In genomic region chr2:91069306-91070000, GRCm38 (mm10) we compare ENCODE assay signal across 8 mouse cellular contexts. TPM values are rescaled to one million over a fixed set of nuclear protein-coding genes. Genes with fewer than 3 reads are reported as not detected.
DNase-seq lines count a peak whose midpoint lies in the region; ATAC-seq and TF ChIP-seq lines count a peak whose summit lies in the region.

No protein-coding gene starts in this region.

- peak overlapping the region; percentile 53 for H3K27ac ChIP-seq in MEL (ENCODE audit: control insufficient read depth, low read depth, low read length)
- H3K27ac ChIP-seq in forebrain, postnatal 0 days (ENCODE audit: low read depth, low read length), result peak overlapping the region; percentile 70
- peak overlapping the region; percentile 93 for H3K27ac ChIP-seq in limb, embryonic 15.5 days
- peak overlapping the region; percentile 88 for H3K27ac ChIP-seq in neural tube, embryonic 15.5 days (replicated peaks)

- H3K27me3 ChIP-seq in MEL (ENCODE audit: control insufficient read depth in 1 of 2, insufficient read depth in 2 of 2, low read length in 2 of 2), result no peaks in the 10 kb centered on the region
- no peaks in the 10 kb centered on the region for H3K27me3 ChIP-seq in forebrain, postnatal 0 days (ENCODE audit: insufficient read depth, low read length)
- no peaks in the 10 kb centered on the region for H3K27me3 ChIP-seq in limb, embryonic 15.5 days
- no peaks in the 10 kb centered on the region for H3K27me3 ChIP-seq in neural tube, embryonic 15.5 days (replicated peaks)

- H3K4me1 ChIP-seq in MEL (ENCODE audit: control insufficient read depth in 1 of 2, insufficient read depth in 2 of 2, low read length in 2 of 2), result peaks cover 0 to 6% of the 10 kb centered on the region in 2 experiments; a peak in 3 of 4 replicates
- peaks cover 18% of the 10 kb centered on the region for H3K4me1 ChIP-seq in forebrain, postnatal 0 days (ENCODE audit: insufficient read depth)
- peaks cover 25% of the 10 kb centered on the region for H3K4me1 ChIP-seq in limb, embryonic 15.5 days
- H3K4me1 ChIP-seq in neural tube, embryonic 15.5 days, result peaks cover 30% of the 10 kb centered on the region

- peak; percentile 38 for DNase-seq in embryo, embryonic 11 days
- DNase-seq in embryo, embryonic 10 days (ENCODE audit: low spot score), result no peak
- DNase-seq in MEL (ENCODE audit: low read depth, low spot score), result peak; percentile 57
- DNase-seq in forebrain, postnatal 0 days, result no peak
- DNase-seq in yolk sac, embryonic 10.5 days (ENCODE audit: low spot score), result no peak
- DNase-seq in gastrocnemius, postnatal 36 days, result no peak

- peaks cover 0 to 8% of the 10 kb centered on the region in 2 experiments; a peak in 2 of 4 replicates for H3K36me3 ChIP-seq in MEL (ENCODE audit: control insufficient read depth in 1 of 2, insufficient read depth in 2 of 2, low read length in 2 of 2)
- peaks cover 8% of the 10 kb centered on the region for H3K36me3 ChIP-seq in forebrain, postnatal 0 days (ENCODE audit: insufficient read depth)
- H3K36me3 ChIP-seq in limb, embryonic 15.5 days, result peaks cover 29% of the 10 kb centered on the region
- H3K36me3 ChIP-seq in neural tube, embryonic 15.5 days, result peaks cover 12% of the 10 kb centered on the region

- H3K79me2 ChIP-seq in MEL (ENCODE audit: control insufficient read depth, insufficient read depth, low read length, poor library complexity), result peaks cover 7% of the 10 kb centered on the region; the same call in 1 of the 2 replicates

- no peak for TF ChIP-seq EP300 in MEL (IDR thresholded peaks at IDR 0.05; ENCODE audit: low read depth in 1 of 2, low read length in 2 of 2)

- intact Hi-C loops in gastrocnemius, postnatal 36 days (cut with DNase I), result no loop called here

- 11% methylated on average over 14 of the region's 14 CpGs for WGBS in forebrain, postnatal 0 days
- WGBS in limb, embryonic 15.5 days, result 6% methylated on average over 14 of the region's 14 CpGs
- 9% methylated on average over 14 of the region's 14 CpGs for WGBS in neural tube, embryonic 15.5 days

- peak overlapping the region; percentile 80 to 90 for H3K4me3 ChIP-seq in MEL (ENCODE audit: control insufficient read depth in 1 of 2, insufficient read depth in 1 of 2, low read depth in 2 of 2, low read length in 2 of 2)
- peak overlapping the region; percentile 88 for H3K4me3 ChIP-seq in forebrain, postnatal 0 days (ENCODE audit: low read depth, low read length)
- peak overlapping the region; percentile 68 for H3K4me3 ChIP-seq in limb, embryonic 15.5 days
- H3K4me3 ChIP-seq in neural tube, embryonic 15.5 days (replicated peaks), result peak overlapping the region; percentile 71

- no peak for TF ChIP-seq RAD21 in MEL (IDR thresholded peaks at IDR 0.05; ENCODE audit: low read depth, low read length)

- TF ChIP-seq POLR2A in MEL (IDR thresholded peaks at IDR 0.05; ENCODE audit: control insufficient read depth in 1 of 2, insufficient read depth in 1 of 2, low read depth in 1 of 2, low read length in 2 of 2, poor library complexity in 1 of 2), result no peak

- no peak for TF ChIP-seq CTCF in MEL (IDR thresholded peaks at IDR 0.05 in 2 of 3, conservative IDR thresholded peaks at IDR 0.05 in 1 of 3; ENCODE audit: control insufficient read depth in 1 of 3, insufficient read depth in 1 of 3, low read depth in 2 of 3, low read length in 3 of 3, poor library complexity in 1 of 3, severe bottlenecking in 1 of 3)
- TF ChIP-seq CTCF in forebrain, postnatal 0 days (IDR thresholded peaks at IDR 0.05; ENCODE audit: low read depth), result no peak

- ATAC-seq in forebrain, postnatal 0 days, result no peak
- no peak for ATAC-seq in limb, embryonic 15.5 days (ENCODE audit: insufficient number of reproducible peaks, low FRiP score, low TSS enrichment, low read depth)
- peak; percentile 6 for ATAC-seq in neural tube, embryonic 15.5 days (ENCODE audit: low FRiP score)

- H3K9ac ChIP-seq in MEL (ENCODE audit: control insufficient read depth, low read depth, low read length, poor library complexity, severe bottlenecking), result peak overlapping the region; percentile 88
- peak overlapping the region; percentile 78 for H3K9ac ChIP-seq in forebrain, postnatal 0 days
- peak overlapping the region; percentile 69 for H3K9ac ChIP-seq in limb, embryonic 15.5 days
- peak overlapping the region; percentile 66 for H3K9ac ChIP-seq in neural tube, embryonic 15.5 days (replicated peaks)

- H3K4me2 ChIP-seq in forebrain, postnatal 0 days (ENCODE audit: low read depth), result peak overlapping the region; percentile 91
- H3K4me2 ChIP-seq in limb, embryonic 15.5 days, result peak overlapping the region; percentile 78
- H3K4me2 ChIP-seq in neural tube, embryonic 15.5 days, result peak overlapping the region; percentile 80

- H3K9me3 ChIP-seq in MEL (replicated peaks; ENCODE audit: insufficient read depth, low read length), result no peaks in the 10 kb centered on the region
- no peaks in the 10 kb centered on the region for H3K9me3 ChIP-seq in forebrain, postnatal 0 days (ENCODE audit: low read length)
- H3K9me3 ChIP-seq in limb, embryonic 15.5 days, result no peaks in the 10 kb centered on the region
- H3K9me3 ChIP-seq in neural tube, embryonic 15.5 days (replicated peaks), result no peaks in the 10 kb centered on the region

TF ChIP-seq in MEL, 35 proteins besides CTCF, POLR2A, EP300 and RAD21:
- no peak for TF ChIP-seq POLR2AphosphoS5 (IDR thresholded peaks at IDR 0.05; ENCODE audit: borderline replicate concordance, low read depth, low read length)
- TF ChIP-seq GABPA (IDR thresholded peaks at IDR 0.05; ENCODE audit: low read depth, low read length), result no peak
- no peak for TF ChIP-seq MAZ (IDR thresholded peaks at IDR 0.05; ENCODE audit: low read depth, low read length)
- TF ChIP-seq ZC3H11A (IDR thresholded peaks at IDR 0.05; ENCODE audit: low read depth, low read length), result no peak
TF ChIP-seq in MEL: peak in this region for 0.

RNA-seq across cellular contexts. Expression of gene Slc39a13, which starts 0.8 kb away (rescaled TPM):
- total RNA-seq in MEL (2012; rRNA removed), result 7.7 and 9.4 TPM in 2 replicates
- polyA plus RNA-seq in MEL (2012; ENCODE audit: insufficient read depth in 1 of 2, insufficient read length in 2 of 2, low read depth in 1 of 2, low replicate concordance in 2 of 2, missing spikeins in 1 of 2), result 10 to 100 TPM in 1 of 2 experiments, not detected in 1; 19.1 TPM
- 25.5 and 26.8 TPM in 2 replicates for total RNA-seq in forebrain, postnatal 0 days (2014; rRNA removed)
- 19.7 and 22.3 TPM in 2 replicates for polyA plus RNA-seq in forebrain, postnatal 0 days (2015; fragmentation: Nextera tagmentation; extraction: Ambion mirVana)
- 88.8 and 89.4 TPM in 2 replicates for polyA plus RNA-seq in limb, embryonic 15.5 days (2015; fragmentation: Nextera tagmentation; extraction: Ambion mirVana)
- 35.5 and 43.2 TPM in 2 replicates for polyA plus RNA-seq in neural tube, embryonic 15.5 days (2015; fragmentation: Nextera tagmentation; extraction: Ambion mirVana)
- 10 to 100 TPM; 21.1 to 21.7 TPM for total RNA-seq in gastrocnemius, postnatal 36 days (2021)

RNA-seq across cellular contexts. Expression of gene Spi1, which starts 12.7 kb away (rescaled TPM):
- total RNA-seq in MEL (2012; rRNA removed), result 108 and 129 TPM in 2 replicates
- polyA plus RNA-seq in MEL (2012; ENCODE audit: insufficient read depth in 1 of 2, insufficient read length in 2 of 2, low read depth in 1 of 2, low replicate concordance in 2 of 2, missing spikeins in 1 of 2), result 100 to 1,000 TPM in 1 of 2 experiments, 10 to 100 TPM in 1; 95.9 to 142 TPM
- total RNA-seq in forebrain, postnatal 0 days (2014; rRNA removed), result 2.2 and 3.9 TPM in 2 replicates
- polyA plus RNA-seq in forebrain, postnatal 0 days (2015; fragmentation: Nextera tagmentation; extraction: Ambion mirVana), result 4.7 and 5.1 TPM in 2 replicates
- 9.4 and 12.6 TPM in 2 replicates for polyA plus RNA-seq in limb, embryonic 15.5 days (2015; fragmentation: Nextera tagmentation; extraction: Ambion mirVana)
- polyA plus RNA-seq in neural tube, embryonic 15.5 days (2015; fragmentation: Nextera tagmentation; extraction: Ambion mirVana), result 3.6 and 6.7 TPM in 2 replicates
- total RNA-seq in gastrocnemius, postnatal 36 days (2021), result 1 to 10 TPM in 1 of 2 experiments, under 1 TPM in 1; 0.91 to 1.1 TPM

RNA-seq across cellular contexts. Expression of gene Psmc3, which starts 15.6 kb away (rescaled TPM):
- total RNA-seq in MEL (2012; rRNA removed), result 259 and 271 TPM in 2 replicates
- polyA plus RNA-seq in MEL (2012; ENCODE audit: insufficient read depth in 1 of 2, insufficient read length in 2 of 2, low read depth in 1 of 2, low replicate concordance in 2 of 2, missing spikeins in 1 of 2), result 1,000 to 10,000 TPM in 1 of 2 experiments, 100 to 1,000 TPM in 1; 428 to 1,459 TPM
- 184 and 255 TPM in 2 replicates for total RNA-seq in forebrain, postnatal 0 days (2014; rRNA removed)
- 242 and 253 TPM in 2 replicates for polyA plus RNA-seq in forebrain, postnatal 0 days (2015; fragmentation: Nextera tagmentation; extraction: Ambion mirVana)
- 248 and 294 TPM in 2 replicates for polyA plus RNA-seq in limb, embryonic 15.5 days (2015; fragmentation: Nextera tagmentation; extraction: Ambion mirVana)
- polyA plus RNA-seq in neural tube, embryonic 15.5 days (2015; fragmentation: Nextera tagmentation; extraction: Ambion mirVana), result 234 and 240 TPM in 2 replicates
- 100 to 1,000 TPM; 223 to 229 TPM for total RNA-seq in gastrocnemius, postnatal 36 days (2021)

RNA-seq across cellular contexts. Expression of gene Rapsn, which starts 34.0 kb away (rescaled TPM):
- total RNA-seq in MEL (2012; rRNA removed), result not detected in 2 replicates
- under 1 TPM in 1 of 2 experiments, not detected in 1; 0.10 TPM for polyA plus RNA-seq in MEL (2012; ENCODE audit: insufficient read depth in 1 of 2, insufficient read length in 2 of 2, low read depth in 1 of 2, low replicate concordance in 2 of 2, missing spikeins in 1 of 2)
- 0.38 and 1.2 TPM in 2 replicates for total RNA-seq in forebrain, postnatal 0 days (2014; rRNA removed)
- 0.93 and 1.1 TPM in 2 replicates for polyA plus RNA-seq in forebrain, postnatal 0 days (2015; fragmentation: Nextera tagmentation; extraction: Ambion mirVana)
- polyA plus RNA-seq in limb, embryonic 15.5 days (2015; fragmentation: Nextera tagmentation; extraction: Ambion mirVana), result 16.2 and 30.5 TPM in 2 replicates
- 2.7 TPM in 2 replicates for polyA plus RNA-seq in neural tube, embryonic 15.5 days (2015; fragmentation: Nextera tagmentation; extraction: Ambion mirVana)
- 10 to 100 TPM; 21.7 to 23.9 TPM for total RNA-seq in gastrocnemius, postnatal 36 days (2021)

RNA-seq across cellular contexts. Expression of gene Mybpc3, which starts 48.5 kb away (rescaled TPM):
- total RNA-seq in MEL (2012; rRNA removed), result 0.19 and 0.29 TPM in 2 replicates
- polyA plus RNA-seq in MEL (2012; ENCODE audit: insufficient read depth in 1 of 2, insufficient read length in 2 of 2, low read depth in 1 of 2, low replicate concordance in 2 of 2, missing spikeins in 1 of 2), result under 1 TPM in 1 of 2 experiments, not detected in 1; 0.50 TPM
- total RNA-seq in forebrain, postnatal 0 days (2014; rRNA removed), result 0.38 TPM in 1 of 2 replicates, not detected in the other
- polyA plus RNA-seq in forebrain, postnatal 0 days (2015; fragmentation: Nextera tagmentation; extraction: Ambion mirVana), result 0.04 TPM in 1 of 2 replicates, not detected in the other
- polyA plus RNA-seq in limb, embryonic 15.5 days (2015; fragmentation: Nextera tagmentation; extraction: Ambion mirVana), result 0.09 and 0.34 TPM in 2 replicates
- 0.33 TPM in 1 of 2 replicates, not detected in the other for polyA plus RNA-seq in neural tube, embryonic 15.5 days (2015; fragmentation: Nextera tagmentation; extraction: Ambion mirVana)
- not detected for total RNA-seq in gastrocnemius, postnatal 36 days (2021)

Comparison
In these comparisons a context has a peak if more than half of its experiments do, and no peak if none do; other contexts are left out.
1. DNase-seq: peak in embryo, embryonic 11 days (single experiment) and MEL (single experiment); none in embryo, embryonic 10 days (single experiment), forebrain, postnatal 0 days (single experiment), yolk sac, embryonic 10.5 days (single experiment) and gastrocnemius, postnatal 36 days (0 of 2).
2. Peak in every context shown above with its lines, with median percentiles within 50 percentile points of each other: H3K27ac ChIP-seq, H3K4me3 ChIP-seq, H3K9ac ChIP-seq and H3K4me2 ChIP-seq.